Mouse (Mus musculus): ENCODE data around the gene Tspan14. TPM values are rescaled to one million over a fixed set of nuclear protein-coding genes. Genes with fewer than 3 reads are reported as not detected.

Gene Tspan14
- polyA plus RNA-seq, 1 experiment from 2014 or later = 65.6 TPM

- no peak overlapping the region for H3K4me3 ChIP-seq (replicated peaks; ENCODE audit: low read length)
- no peaks in the 10 kb centered on the region for H3K4me1 ChIP-seq (replicated peaks; ENCODE audit: control insufficient read depth, insufficient read depth, low read length)
- no peak overlapping the region for H3K9ac ChIP-seq
- H3K27ac ChIP-seq = no peak overlapping the region
- H3K27me3 ChIP-seq (ENCODE audit: control insufficient read depth, insufficient read depth, low read length) = no peaks in the 10 kb centered on the region
- peak; percentile 95 for DNase-seq (ENCODE audit: low spot score)
- peak; percentile 53 for ATAC-seq (ENCODE audit: low FRiP score)
- 0% methylated on average over 1 of the region's 1 CpGs for WGBS
- H3K4me2 ChIP-seq (replicated peaks) = no peak overlapping the region
- no peaks in the 10 kb centered on the region for H3K9me3 ChIP-seq (ENCODE audit: control insufficient read depth, low read length)
- peaks cover 26% of the 10 kb centered on the region for H3K36me3 ChIP-seq (replicated peaks; ENCODE audit: control insufficient read depth, insufficient read depth)
These were observed 49.0 kb downstream of the Tspan14 start for GRCm38 (mm10) chr14:40917632-40918031.

- no peak for ATAC-seq (ENCODE audit: low FRiP score)
- H3K4me3 ChIP-seq (replicated peaks; ENCODE audit: low read length) = no peak overlapping the region
- no peaks in the 10 kb centered on the region for H3K4me1 ChIP-seq (replicated peaks; ENCODE audit: control insufficient read depth, insufficient read depth, low read length)
- H3K4me2 ChIP-seq (replicated peaks) = no peak overlapping the region
- H3K36me3 ChIP-seq (replicated peaks; ENCODE audit: control insufficient read depth, insufficient read depth) = peaks cover 29% of the 10 kb centered on the region
- no peak overlapping the region for H3K27ac ChIP-seq
- WGBS = 94% methylated on average over 15 of the region's 15 CpGs
- no peaks in the 10 kb centered on the region for H3K9me3 ChIP-seq (ENCODE audit: control insufficient read depth, low read length)
- no peak for DNase-seq (ENCODE audit: low spot score)
- H3K27me3 ChIP-seq (ENCODE audit: control insufficient read depth, insufficient read depth, low read length) = no peaks in the 10 kb centered on the region
- H3K9ac ChIP-seq = no peak overlapping the region
These were observed 49.9 kb downstream of the Tspan14 start for GRCm38 (mm10) chr14:40916667-40917066.

- Histone ChIP-seq H3K9ac (no peak overlapping the region), H3K27me3 (ENCODE audit: control insufficient read depth, insufficient read depth, low read length) (no peaks in the 10 kb centered on the region), H3K4me2 (replicated peaks) (no peak overlapping the region), H3K9me3 (ENCODE audit: control insufficient read depth, low read length) (no peaks in the 10 kb centered on the region), H3K4me1 (replicated peaks; ENCODE audit: control insufficient read depth, insufficient read depth, low read length) (no peaks in the 10 kb centered on the region), H3K27ac (no peak overlapping the region), H3K36me3 (replicated peaks; ENCODE audit: control insufficient read depth, insufficient read depth) (peaks cover 37% of the 10 kb centered on the region), H3K4me3 (replicated peaks; ENCODE audit: low read length) (no peak overlapping the region)
- 88% methylated on average over 8 of the region's 8 CpGs for WGBS
- DNase-seq (ENCODE audit: low spot score) = no peak
- no peak for ATAC-seq (ENCODE audit: low FRiP score)
These were observed 50.8 kb downstream of the Tspan14 start for GRCm38 (mm10) chr14:40915838-40916237.

- 91% methylated on average over 3 of the region's 3 CpGs for WGBS
- H3K4me2 ChIP-seq (replicated peaks) = no peak overlapping the region
- DNase-seq (ENCODE audit: low spot score) (no peak), ATAC-seq (ENCODE audit: low FRiP score) (no peak)
- H3K4me1 ChIP-seq (replicated peaks; ENCODE audit: control insufficient read depth, insufficient read depth, low read length) = no peaks in the 10 kb centered on the region
- H3K9ac ChIP-seq = no peak overlapping the region
- H3K9me3 ChIP-seq (ENCODE audit: control insufficient read depth, low read length) = no peaks in the 10 kb centered on the region
- no peaks in the 10 kb centered on the region for H3K27me3 ChIP-seq (ENCODE audit: control insufficient read depth, insufficient read depth, low read length)
- H3K36me3 ChIP-seq (replicated peaks; ENCODE audit: control insufficient read depth, insufficient read depth) = peaks cover 48% of the 10 kb centered on the region
- no peak overlapping the region for H3K27ac ChIP-seq
- no peak overlapping the region for H3K4me3 ChIP-seq (replicated peaks; ENCODE audit: low read length)
These were observed 51.9 kb downstream of the Tspan14 start for GRCm38 (mm10) chr14:40914701-40915100.

- Histone ChIP-seq H3K9ac (no peak overlapping the region), H3K4me1 (replicated peaks; ENCODE audit: control insufficient read depth, insufficient read depth, low read length) (no peaks in the 10 kb centered on the region), H3K4me3 (replicated peaks; ENCODE audit: low read length) (no peak overlapping the region), H3K9me3 (ENCODE audit: control insufficient read depth, low read length) (no peaks in the 10 kb centered on the region), H3K36me3 (replicated peaks; ENCODE audit: control insufficient read depth, insufficient read depth) (peaks cover 58% of the 10 kb centered on the region), H3K27ac (no peak overlapping the region), H3K4me2 (replicated peaks) (no peak overlapping the region), H3K27me3 (ENCODE audit: control insufficient read depth, insufficient read depth, low read length) (no peaks in the 10 kb centered on the region)
- WGBS = 69% methylated on average over 6 of the region's 6 CpGs
- ATAC-seq (ENCODE audit: low FRiP score) (no peak), DNase-seq (ENCODE audit: low spot score) (no peak)
These were observed 52.9 kb downstream of the Tspan14 start for GRCm38 (mm10) chr14:40913709-40914108.

GRCm38 (mm10) chr14:40911529-40911928 is 55.1 kb downstream of the Tspan14 start:
- Histone ChIP-seq H3K9me3 (ENCODE audit: control insufficient read depth, low read length) (no peaks in the 10 kb centered on the region), H3K27ac (no peak overlapping the region), H3K4me2 (replicated peaks) (no peak overlapping the region), H3K4me1 (replicated peaks; ENCODE audit: control insufficient read depth, insufficient read depth, low read length) (no peaks in the 10 kb centered on the region), H3K27me3 (ENCODE audit: control insufficient read depth, insufficient read depth, low read length) (no peaks in the 10 kb centered on the region), H3K9ac (no peak overlapping the region), H3K4me3 (replicated peaks; ENCODE audit: low read length) (no peak overlapping the region), H3K36me3 (replicated peaks; ENCODE audit: control insufficient read depth, insufficient read depth) (peaks cover 71% of the 10 kb centered on the region)
- ATAC-seq (ENCODE audit: low FRiP score) = no peak
- no peak for DNase-seq (ENCODE audit: low spot score)

- ATAC-seq (ENCODE audit: low FRiP score) = no peak
- WGBS = 96% methylated on average over 9 of the region's 9 CpGs
These were observed 57.8 kb downstream of the Tspan14 start for GRCm38 (mm10) chr14:40908763-40909162.

GRCm38 (mm10) chr14:40906770-40907169 is 59.8 kb downstream of the Tspan14 start:
- no peak overlapping the region for H3K9ac ChIP-seq
- H3K4me3 ChIP-seq (replicated peaks; ENCODE audit: low read length) = no peak overlapping the region
- H3K27me3 ChIP-seq (ENCODE audit: control insufficient read depth, insufficient read depth, low read length) = no peaks in the 10 kb centered on the region
- no peak overlapping the region for H3K27ac ChIP-seq
- no peak overlapping the region for H3K4me2 ChIP-seq (replicated peaks)
- H3K4me1 ChIP-seq (replicated peaks; ENCODE audit: control insufficient read depth, insufficient read depth, low read length) = no peaks in the 10 kb centered on the region
- no peak for DNase-seq (ENCODE audit: low spot score)
- WGBS = 90% methylated on average over 9 of the region's 9 CpGs
- peaks cover 57% of the 10 kb centered on the region for H3K36me3 ChIP-seq (replicated peaks; ENCODE audit: control insufficient read depth, insufficient read depth)
- H3K9me3 ChIP-seq (ENCODE audit: control insufficient read depth, low read length) = no peaks in the 10 kb centered on the region
- no peak for ATAC-seq (ENCODE audit: low FRiP score)

More at GRCm38 (mm10) chr14:40908763-40909162, 57.8 kb downstream of the Tspan14 start:
- Histone ChIP-seq H3K36me3 (replicated peaks; ENCODE audit: control insufficient read depth, insufficient read depth) (peaks cover 68% of the 10 kb centered on the region), H3K27me3 (ENCODE audit: control insufficient read depth, insufficient read depth, low read length) (no peaks in the 10 kb centered on the region), H3K4me3 (replicated peaks; ENCODE audit: low read length) (no peak overlapping the region), H3K4me1 (replicated peaks; ENCODE audit: control insufficient read depth, insufficient read depth, low read length) (no peaks in the 10 kb centered on the region), H3K27ac (no peak overlapping the region), H3K9ac (no peak overlapping the region), H3K4me2 (replicated peaks) (no peak overlapping the region), H3K9me3 (ENCODE audit: control insufficient read depth, low read length) (no peaks in the 10 kb centered on the region)
- DNase-seq (ENCODE audit: low spot score) = no peak

GRCm38 (mm10) chr14:40905813-40906212 is 60.8 kb downstream of the Tspan14 start:
- DNase-seq (ENCODE audit: low spot score) (no peak), ATAC-seq (ENCODE audit: low FRiP score) (no peak)
- no peak overlapping the region for H3K27ac ChIP-seq
- no peak overlapping the region for H3K9ac ChIP-seq
- H3K4me1 ChIP-seq (replicated peaks; ENCODE audit: control insufficient read depth, insufficient read depth, low read length) = no peaks in the 10 kb centered on the region
- no peaks in the 10 kb centered on the region for H3K9me3 ChIP-seq (ENCODE audit: control insufficient read depth, low read length)
- no peak overlapping the region for H3K4me3 ChIP-seq (replicated peaks; ENCODE audit: low read length)
- H3K36me3 ChIP-seq (replicated peaks; ENCODE audit: control insufficient read depth, insufficient read depth) = peaks cover 48% of the 10 kb centered on the region
- H3K4me2 ChIP-seq (replicated peaks) = no peak overlapping the region
- H3K27me3 ChIP-seq (ENCODE audit: control insufficient read depth, insufficient read depth, low read length) = no peaks in the 10 kb centered on the region
- 92% methylated on average over 8 of the region's 8 CpGs for WGBS

GRCm38 (mm10) chr14:40902307-40903055 is 64.1 kb downstream of the Tspan14 start:
- Histone ChIP-seq H3K27me3 (ENCODE audit: control insufficient read depth, insufficient read depth, low read length) (no peaks in the 10 kb centered on the region), H3K4me1 (replicated peaks; ENCODE audit: control insufficient read depth, insufficient read depth, low read length) (no peaks in the 10 kb centered on the region), H3K36me3 (replicated peaks; ENCODE audit: control insufficient read depth, insufficient read depth) (peaks cover 16% of the 10 kb centered on the region), H3K9ac (no peak overlapping the region), H3K27ac (no peak overlapping the region), H3K4me2 (replicated peaks) (no peak overlapping the region), H3K4me3 (replicated peaks; ENCODE audit: low read length) (no peak overlapping the region), H3K9me3 (ENCODE audit: control insufficient read depth, low read length) (no peaks in the 10 kb centered on the region)
- no peak for ATAC-seq (ENCODE audit: low FRiP score)
- 72% methylated on average over 12 of the region's 12 CpGs for WGBS
- no peak for DNase-seq (ENCODE audit: low spot score)

All from hindbrain, embryonic 14.5 days (tissue).